Mouse (Mus musculus) WW6 (cell line): ENCODE results near the gene Fhad1.
A peak's percentile ranks its signal among the peaks of the same experiment; 100 is the strongest.

Source experiments
- DNase-seq: peaks from one replicate; pipeline ENCODE4 v3.0.0-alpha.2; 2013; ENCODE audit warnings: low read depth, low spot score

Fhad1 gene

DNA sequence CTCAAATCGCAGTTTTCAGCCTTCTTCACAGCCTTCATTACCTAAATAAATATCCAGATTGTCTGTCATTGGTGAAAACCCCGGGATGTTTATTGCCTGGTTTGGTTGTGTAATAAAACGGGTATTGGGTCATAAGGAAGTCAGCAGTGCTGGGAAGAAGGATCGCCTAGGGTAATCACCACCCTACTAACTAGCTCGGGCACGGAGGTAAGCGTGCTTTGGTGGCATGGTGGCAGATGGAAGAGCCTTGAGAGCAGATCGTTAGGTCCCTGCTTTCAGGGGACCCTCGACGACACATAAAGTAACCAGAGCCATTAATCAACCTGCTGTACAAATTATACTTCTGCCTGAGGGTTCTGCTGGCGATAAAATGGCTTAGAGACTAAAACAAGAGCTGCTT is 36.3 kb downstream of the Fhad1 start:
- DNase-seq = no peak

DNA sequence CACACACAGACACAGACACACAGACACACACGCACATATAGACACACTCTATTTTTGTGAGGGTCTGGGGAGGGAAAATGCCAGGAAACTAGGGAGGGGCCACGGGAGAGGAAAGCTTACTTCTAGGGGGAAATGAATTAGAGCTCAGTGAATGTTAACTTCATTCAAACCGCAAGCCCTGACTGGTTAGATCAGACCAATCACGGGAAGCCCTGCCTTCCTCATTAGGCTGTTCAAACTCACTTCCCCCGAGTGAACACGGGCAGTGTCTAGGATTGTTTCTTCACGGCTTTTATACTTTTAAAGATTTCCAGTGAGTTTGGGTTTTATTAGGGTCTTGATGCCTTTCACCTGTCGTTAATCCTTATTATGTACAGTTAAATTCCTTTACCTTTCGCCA is 37.5 kb downstream of the Fhad1 start:
- no peak for DNase-seq

DNA sequence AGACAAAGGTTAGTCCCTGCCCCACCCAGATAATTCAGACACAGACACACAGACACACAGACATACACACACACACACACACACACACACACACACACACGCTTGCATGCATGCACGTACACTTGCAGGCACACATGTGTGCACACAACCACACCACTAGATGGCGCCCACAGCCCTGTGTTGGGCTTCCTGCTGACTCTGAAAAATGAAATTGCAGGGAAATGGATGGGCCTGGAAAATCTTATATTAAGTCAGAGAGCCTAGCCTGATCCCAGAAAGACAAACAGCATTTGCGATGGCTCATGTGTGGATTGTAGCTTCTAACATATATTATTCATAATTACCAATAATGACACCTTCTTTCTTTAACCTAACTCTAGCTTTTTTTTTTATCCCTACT is 38.7 kb downstream of the Fhad1 start:
- DNase-seq = no peak

DNA sequence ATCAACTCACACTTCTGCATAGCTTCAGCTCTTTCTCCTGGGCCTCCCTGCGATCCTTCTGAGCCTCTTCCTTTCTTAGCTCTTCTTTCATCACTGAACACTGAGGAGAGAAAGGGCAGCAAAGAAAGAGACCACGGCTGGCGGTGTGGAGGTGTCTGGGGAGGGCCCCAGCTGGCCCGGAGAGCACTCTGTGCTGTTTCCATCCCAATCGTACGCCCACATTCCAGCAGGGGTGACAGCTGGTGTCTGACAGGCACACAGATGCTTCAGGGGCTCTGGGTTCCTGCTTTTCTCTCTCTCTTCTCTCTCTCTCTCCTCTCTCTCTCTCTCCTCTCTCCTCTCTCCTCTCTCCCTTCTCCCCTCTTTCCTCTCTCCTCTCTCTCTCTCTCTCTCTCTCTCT is 50.3 kb downstream of the Fhad1 start:
- DNase-seq = no peak

DNA sequence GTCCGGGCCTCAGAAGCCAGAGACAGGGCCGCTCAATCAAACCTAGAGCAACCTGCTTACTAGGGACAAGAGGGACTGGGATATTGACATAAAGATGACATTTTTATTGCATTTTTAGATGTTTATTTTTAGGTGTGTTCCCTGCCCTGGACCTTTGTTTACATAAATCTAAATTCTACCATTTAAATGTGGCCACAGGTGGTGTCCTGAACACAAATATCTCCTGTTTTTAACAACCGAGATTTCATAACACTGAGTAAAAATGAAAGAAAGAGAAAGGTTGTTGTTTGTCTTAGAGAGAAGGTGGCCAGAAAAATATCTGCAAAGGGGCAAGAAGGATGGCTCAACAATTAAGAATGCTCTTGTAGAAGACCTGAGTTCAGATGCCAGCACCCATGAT is 51.0 kb downstream of the Fhad1 start:
- no peak for DNase-seq

DNA sequence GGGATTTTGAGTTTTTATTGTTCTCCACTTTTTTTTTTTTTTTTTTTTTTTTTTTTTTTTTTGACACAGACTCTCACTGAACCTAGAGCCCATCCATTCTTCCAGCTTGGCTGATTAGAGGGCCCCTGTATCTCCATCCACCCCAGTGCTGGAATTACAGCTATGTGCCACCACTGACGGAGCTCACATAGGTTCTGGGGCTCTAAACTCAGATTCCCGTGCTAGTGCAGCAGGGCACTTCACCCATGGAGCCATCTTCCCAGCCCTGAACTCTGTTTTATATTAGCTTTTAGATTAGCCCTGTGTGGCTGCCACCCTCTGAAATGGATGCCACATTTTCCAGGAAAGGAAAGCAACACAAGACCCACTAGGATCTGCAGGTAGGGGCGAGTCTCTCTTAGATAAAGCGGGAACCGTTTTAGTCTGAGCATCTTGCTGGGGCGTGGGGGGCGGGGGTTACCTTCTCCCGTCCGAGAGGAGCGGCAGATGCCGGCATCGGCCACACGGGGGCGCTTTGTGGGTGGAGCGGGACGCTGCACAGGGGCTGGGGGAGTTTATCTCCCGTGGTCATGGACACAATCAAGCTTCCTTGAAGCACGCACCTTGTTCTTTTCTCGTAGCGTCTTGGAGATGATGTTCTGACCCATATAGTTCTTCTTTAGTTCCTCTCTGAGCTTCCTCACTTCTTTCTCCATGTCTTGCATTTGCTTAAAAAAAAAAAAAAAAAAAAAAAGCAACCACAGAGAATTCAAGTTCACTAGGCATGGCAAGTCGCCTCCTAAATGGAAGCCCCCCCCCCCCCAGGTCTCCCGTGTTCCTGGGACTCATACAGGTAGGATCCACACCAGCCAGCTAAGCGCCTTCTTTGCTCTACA is 51.8 kb downstream of the Fhad1 start:
- DNase-seq = peak; percentile 31

DNA sequence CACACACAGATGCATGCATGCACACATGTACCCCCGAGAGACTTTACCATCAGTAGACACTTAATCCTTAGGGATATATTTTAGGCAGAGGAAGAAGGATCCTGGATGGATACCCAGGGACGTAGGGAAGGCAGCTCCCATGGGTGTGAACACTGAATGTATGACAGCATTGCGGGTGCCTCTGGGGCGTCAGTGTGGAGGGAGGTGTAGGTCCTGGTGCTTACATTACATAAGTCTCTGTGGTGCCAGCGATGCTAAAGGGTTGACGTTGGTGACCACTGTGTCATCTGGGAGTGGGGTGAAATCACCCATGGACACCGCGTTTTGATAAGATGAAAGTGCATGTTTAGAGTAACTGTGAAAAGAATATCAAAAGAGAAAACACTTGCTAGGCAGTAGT is 54.8 kb downstream of the Fhad1 start:
- DNase-seq = no peak

DNA sequence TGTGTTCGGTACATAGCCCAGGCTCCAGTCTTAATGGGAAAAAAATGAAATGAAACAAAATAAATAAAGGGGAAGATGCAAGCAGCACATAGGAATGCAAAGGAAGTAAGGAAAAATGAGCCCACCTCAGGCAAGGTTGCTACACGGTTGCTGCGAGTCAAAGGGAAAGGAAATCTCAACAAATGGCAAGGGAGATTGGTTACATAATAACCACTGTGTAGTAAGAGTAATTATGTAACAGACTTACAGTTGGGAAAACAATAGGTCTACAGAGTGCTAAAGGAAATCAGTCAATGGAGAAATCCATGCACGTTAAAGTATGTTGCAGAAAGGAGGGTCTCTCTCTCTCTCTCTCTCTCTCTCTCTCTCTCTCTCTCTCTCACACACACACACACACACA is 55.3 kb downstream of the Fhad1 start:
- no peak for DNase-seq

DNA sequence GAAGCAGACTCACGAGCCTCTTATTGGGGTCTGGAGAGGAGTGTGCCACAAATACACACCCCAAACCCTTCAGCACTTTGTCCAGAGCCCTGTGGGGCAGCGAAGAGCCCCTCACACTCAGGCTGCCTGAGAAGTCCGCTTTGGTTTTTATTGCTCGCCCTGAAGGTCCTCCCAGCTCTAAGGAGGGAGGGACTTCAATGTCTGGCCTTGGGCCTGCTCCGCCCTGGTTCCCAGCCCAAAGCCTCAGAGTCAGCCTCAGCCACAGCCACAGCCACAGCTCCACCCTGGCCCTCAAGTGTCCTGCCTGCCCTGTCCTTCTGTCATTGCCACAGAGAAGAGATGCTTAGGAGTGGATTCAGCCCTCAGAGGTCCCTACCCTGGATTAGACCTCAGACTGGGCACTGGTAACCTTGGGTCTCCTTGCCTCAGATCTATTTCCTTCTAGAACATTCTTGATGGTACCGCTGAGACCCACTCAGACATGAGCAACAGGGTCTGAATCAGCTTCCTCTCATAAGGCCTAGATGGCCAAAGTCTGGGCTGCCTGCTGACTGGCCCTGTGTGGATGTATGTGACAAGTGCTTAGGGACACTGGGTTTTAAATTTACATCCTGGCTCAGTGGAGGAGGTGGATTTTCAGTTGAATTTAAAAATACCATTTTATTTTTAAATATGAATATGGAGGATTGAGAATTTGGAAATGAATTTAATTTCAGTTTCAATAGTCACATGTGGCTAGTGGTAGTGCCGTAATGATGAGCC is 56.1 kb downstream of the Fhad1 start:
- DNase-seq = no peak

DNA sequence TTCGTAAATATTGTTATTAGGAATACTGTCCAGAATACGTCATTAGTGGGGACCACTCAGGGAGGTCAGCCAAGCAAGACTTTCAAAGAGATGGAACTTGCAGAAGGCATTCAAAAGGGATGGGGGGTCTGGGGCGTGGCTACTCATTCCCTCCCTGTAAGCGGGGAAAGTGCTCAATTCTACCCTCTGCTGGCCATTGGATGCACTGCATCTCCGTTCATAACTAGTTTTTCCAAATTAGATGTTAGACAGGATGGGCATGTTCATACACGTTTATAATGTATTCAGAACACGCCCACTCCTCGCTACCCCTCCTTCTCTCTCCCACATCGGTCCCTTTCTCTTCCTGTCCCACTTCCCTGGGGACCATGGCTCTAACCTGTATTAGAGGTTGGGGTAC is 56.7 kb downstream of the Fhad1 start:
- DNase-seq = peak; percentile 38

DNA sequence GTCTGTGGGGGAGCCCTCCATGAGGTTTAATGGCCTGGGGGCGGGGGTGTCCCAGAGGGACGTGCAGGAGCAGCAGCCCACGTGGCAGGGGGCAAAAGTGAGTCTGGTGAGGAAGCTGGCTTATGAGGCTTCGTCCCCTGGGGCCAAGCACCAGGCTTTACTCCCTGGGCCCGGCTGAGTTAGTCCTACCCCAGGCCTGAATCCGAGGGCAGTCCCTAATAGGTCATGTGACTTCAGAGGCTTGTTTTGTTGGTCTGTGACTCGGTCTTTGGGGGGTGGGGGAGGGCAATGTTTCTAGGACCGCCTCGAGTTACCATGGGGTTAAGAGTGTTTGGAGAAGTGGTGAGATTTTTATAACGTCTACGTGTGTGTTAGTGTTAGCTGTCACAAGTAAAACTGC is 57.1 kb downstream of the Fhad1 start:
- DNase-seq = no peak

DNA sequence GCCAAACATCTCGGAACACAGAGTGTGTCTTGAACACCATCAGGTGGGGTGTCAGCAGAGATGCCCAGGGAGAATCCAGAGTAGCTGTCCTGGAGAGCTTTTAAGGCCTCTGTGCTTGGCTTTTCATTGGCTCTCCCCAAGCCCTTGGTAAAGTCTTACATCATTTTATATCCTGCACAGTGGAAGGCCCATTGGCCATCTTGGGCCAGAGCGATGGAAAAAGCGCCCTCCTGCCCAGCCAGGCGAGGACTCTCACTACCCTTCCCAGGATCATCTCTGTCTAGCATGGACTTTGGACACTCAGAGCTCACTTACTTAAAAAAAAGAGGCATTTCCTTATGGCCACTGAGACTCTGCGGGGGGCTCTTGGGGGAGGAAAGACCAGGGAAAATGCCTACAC is 58.0 kb downstream of the Fhad1 start:
- no peak for DNase-seq

DNA sequence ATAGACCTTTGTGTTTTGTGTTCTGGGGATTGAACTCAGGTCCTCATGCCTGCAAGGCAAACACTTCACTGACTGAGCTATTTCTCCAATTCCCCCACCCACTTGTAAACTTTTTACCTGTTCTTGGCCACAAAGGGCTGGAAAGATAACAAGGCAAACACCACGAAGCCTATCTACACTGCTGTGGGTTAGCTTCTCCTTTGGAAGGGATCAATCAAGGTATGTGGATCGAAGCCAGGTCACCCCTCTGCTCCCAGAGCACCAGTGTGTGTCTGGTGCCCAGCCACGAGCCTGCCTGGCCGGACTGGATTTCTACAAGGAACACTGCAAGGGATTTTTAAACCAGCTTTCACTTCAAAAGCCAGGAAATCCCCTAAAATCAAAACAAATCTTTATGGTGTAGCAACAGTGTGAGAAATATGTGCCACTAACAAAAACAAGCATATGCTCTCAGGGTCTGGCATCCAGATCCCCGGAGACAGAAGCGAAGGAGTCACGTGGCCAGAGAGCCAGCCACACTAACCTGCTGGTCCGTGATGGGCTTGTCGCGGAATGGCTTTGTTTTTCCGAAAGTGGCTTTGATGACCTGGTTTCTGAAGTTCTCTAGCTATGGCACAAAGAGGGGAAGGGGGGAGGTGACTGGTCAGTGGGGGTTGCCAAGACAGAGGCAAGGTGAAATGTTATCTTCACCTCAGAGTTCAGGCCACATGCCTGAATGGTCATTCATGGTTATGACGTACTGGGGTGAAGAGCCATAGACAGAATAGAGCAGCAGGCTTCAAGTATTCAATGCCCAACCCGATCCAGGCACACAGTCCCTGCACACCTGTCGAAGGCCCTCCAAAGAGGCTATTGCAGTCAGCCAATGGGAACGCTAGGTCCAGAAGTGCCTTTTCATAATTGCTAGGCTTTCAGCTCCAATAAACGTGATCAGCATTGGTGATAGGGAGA is 59.8 kb downstream of the Fhad1 start:
- no peak for DNase-seq

DNA sequence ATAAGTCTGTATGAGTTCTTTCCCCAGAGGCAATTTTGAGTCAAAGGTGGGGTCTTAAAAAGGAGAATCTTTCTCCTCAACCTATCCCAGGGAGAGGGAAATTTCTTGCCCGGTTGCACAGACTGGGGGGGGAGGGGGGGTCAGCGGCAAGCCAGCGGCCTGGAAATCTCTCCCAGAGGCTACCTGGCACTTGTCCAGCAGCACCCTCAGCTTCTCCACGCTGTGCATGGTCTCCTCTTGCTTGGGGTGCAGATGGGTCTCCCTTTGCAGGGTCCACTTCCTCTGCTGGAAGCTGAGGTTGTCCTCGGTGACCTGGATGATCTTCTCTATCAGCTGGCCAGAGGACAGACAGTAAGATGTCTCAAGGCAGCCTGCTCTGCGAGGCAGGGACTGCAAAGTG is 61.0 kb downstream of the Fhad1 start:
- DNase-seq = no peak

DNA sequence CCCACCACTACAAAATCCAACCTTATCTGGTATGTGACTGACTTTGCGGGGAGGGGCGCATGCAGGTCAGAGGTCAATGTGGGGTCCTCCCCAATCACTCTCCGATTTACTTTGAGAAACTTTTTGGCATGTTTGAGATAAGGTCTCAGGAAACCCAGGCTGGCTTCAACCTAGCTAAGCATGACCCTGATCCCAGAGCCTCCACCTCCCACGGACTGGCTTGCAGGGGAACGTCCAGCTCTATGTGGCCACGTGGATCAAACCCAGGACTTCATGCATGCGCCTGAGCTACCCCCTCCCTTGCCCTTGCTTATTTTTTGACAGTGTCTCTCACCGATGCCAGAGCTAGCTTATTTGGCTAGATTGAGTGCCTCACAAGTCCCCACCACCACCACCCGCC is 61.6 kb downstream of the Fhad1 start:
- DNase-seq = no peak

DNA sequence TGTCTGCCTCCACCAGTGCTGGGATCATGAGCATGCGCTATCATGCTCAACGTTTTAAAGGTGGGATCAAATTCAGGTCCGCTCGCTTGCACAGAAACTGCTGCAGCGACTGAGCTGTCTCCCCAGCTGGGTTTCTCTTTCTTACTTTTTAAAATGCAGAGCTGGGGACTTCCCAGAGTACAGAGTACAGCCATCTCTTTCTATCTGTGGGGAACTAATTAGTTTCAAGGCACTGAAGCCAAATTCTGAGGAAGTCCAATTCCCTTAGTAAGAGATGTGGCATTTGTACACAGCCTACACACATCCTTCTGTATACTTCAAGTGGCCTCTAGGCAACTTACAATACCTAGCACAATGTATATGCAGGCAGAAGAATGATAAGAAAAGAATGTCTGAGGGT is 62.1 kb downstream of the Fhad1 start:
- DNase-seq = no peak

DNA sequence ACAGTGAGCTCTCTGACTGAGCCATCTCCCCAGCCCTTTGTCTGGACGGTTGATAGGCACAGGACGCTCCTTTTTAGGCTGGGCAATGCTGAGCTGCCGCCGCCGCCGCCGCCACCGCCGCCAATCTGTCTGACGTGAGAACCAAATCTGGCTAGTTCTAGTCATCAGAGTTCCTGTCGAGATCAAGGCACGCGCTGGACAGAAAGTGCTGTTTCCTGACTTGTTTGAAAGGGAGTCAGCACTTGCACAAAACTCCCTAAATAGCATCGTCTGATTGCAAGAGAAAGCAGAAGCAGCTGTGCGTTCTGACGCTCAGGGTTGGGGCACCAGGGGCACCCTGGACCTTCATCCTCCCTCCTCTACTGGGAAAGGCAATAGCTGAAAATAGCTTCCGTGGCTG is 62.8 kb downstream of the Fhad1 start:
- no peak for DNase-seq

DNA sequence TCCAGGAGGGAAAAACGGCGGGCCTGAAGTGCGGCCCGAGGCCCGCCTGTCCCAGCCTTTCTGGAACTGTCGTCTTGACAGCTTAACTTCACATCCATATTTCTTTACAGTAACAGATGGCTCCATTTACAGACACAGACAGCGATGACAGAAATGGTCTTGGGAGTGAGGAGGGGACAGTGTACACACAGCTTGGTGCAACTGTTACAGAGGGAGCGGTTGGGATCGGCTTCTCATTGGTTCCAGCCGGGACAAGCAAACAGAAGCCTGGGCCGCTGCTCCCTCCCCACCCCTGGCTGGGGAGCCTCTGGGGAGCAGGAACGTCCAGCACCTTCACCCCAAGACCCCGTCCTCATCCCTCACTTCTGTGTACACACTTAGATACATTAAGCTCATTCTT is 65.4 kb downstream of the Fhad1 start:
- DNase-seq = no peak

DNA sequence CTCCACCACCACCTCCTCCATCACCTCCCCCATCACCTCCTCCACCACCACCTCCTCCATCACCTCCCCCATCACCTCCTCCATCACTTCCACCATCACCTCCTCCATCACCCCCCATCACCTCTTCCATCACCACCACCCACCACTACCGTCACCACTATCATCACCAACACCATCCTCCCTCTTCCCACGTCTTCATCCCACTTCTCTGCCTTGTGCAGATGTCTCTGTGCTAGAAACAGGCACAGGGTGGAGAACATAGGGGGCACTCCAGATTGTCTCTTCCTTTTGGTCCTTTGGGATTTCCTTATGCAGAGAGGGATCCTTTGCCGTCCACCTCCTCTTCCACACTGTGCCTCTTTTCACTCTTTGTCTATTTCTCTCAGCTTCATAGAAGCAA is 66.1 kb downstream of the Fhad1 start:
- DNase-seq = no peak

DNA sequence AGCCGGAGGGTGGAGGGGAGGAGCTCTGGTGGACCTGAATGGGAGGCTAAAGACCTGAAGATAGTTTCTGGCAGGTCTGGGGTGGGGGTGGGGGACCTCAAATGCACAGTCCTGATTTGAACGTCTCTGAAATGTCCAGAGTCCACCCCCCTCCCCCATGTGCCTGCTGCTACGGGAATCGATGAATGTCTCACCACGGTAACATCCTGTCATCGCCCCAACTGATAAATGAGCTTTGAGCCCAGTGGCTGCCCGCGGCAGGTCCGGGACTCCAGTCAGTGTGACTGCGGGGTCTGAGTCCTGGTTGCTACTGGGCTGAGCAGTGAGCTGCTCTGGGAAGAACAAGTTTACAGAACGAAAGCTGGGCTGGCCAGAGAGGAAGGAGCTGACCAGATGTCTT is 72.5 kb downstream of the Fhad1 start:
- DNase-seq = no peak

DNA sequence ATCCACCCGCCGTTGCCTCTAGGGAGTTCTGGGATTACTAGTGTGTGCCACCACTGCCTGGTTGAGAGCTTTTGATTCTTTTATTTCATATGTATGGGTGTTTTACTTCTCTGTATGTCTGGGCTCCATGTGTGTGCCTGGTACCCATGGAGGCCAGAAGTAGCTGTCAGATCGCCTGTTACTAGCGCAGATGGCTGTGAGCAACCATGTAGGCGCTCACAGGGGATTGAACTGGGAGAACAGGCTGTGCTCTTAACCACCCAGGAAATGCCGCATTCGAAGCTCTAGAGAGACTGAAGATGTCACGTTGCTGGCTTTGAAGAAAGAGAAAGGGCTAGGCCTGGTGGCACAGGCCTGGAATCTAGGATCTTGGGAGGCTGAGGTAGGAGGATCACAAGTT is 73.6 kb downstream of the Fhad1 start:
- no peak for DNase-seq

DNA sequence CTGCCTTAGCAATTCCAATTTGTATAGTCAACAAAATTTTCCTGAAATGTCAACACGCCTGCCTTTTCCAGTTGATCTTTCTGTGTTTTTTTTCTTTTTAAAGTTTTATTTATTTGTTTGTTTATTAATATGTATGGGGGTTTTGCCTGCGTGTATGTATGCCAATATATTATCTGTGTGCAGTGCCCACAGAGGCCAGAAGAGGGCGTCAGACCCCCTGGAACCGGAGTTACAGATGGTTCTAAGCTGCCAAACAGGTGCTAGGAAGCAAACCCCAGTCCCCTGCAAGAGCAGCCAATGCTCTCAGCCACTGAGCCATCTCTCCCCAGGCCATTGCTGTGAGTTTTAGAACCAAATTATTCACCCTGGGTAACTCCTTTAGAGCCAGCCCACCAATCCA is 76.3 kb downstream of the Fhad1 start:
- no peak for DNase-seq
